Mouse (Mus musculus) limb, embryonic 13.5 days (tissue): ENCODE data around the gene Gm49403. TPM values are rescaled to one million over a fixed set of nuclear protein-coding genes. Genes with fewer than 3 reads are reported as not detected.
"Not testable (repeated sequence)": the region's sequence is repeated elsewhere in the genome, so short reads cannot be mapped to it uniquely, and the experiment has no call there.

ENCODE experiments used
- ATAC-seq: fragments of 200-750 bp; cut with Nextera tagmentation; 2 replicates; pipeline ENCODE4 v1.8.0; 2017; ENCODE audit warnings: low read depth, moderate number of reproducible peaks, moderate TSS enrichment; ENCODE audit not compliant: low FRiP score
- H3K27ac ChIP-seq: fragments of 300-500 bp; sonication (generic); 2 replicates; pipeline ENCODE4 v1.5.1; 2015; ENCODE audit warnings: inconsistent platforms, mild to moderate bottlenecking, moderate library complexity
- H3K27me3 ChIP-seq: fragments of 300-500 bp; sonication (generic); 2 replicates; pipeline ENCODE4 v1.6.1; 2015; ENCODE audit warnings: mild to moderate bottlenecking, inconsistent platforms
- H3K36me3 ChIP-seq: fragments of 300-500 bp; sonication (generic); 2 replicates; pipeline ENCODE4 v1.6.1; 2015; ENCODE audit warnings: inconsistent platforms, mild to moderate bottlenecking, moderate library complexity
- H3K4me1 ChIP-seq: fragments of 300-500 bp; sonication (generic); 2 replicates; pipeline ENCODE4 v1.6.1; 2015; ENCODE audit warnings: inconsistent platforms
- H3K4me2 ChIP-seq: fragments of 300-500 bp; sonication (generic); replicated peaks from 2 replicates; pipeline ENCODE4 v1.6.1; 2015; ENCODE audit warnings: inconsistent platforms, mild to moderate bottlenecking, moderate library complexity
- H3K4me3 ChIP-seq: fragments of 300-500 bp; sonication (generic); 2 replicates; pipeline ENCODE4 v1.5.1; 2015; ENCODE audit warnings: moderate library complexity, mild to moderate bottlenecking, inconsistent platforms
- H3K9ac ChIP-seq: fragments of 300-500 bp; sonication (generic); 2 replicates; pipeline ENCODE4 v1.6.1; 2015; ENCODE audit warnings: mild to moderate bottlenecking, inconsistent platforms
- H3K9me3 ChIP-seq: fragments of 300-500 bp; sonication (generic); 2 replicates; pipeline ENCODE4 v1.6.1; 2016; ENCODE audit warnings: inconsistent platforms
- WGBS: fragments of 180-500 bp; shearing (Covaris S2); methylation state at CpG from one replicate; pipeline ENCODE4 v1.1.7; 2015; 5-methylcytosine and 5-hydroxymethylcytosine counted together
- polyA plus RNA-seq: library from polyadenylated mRNA; unstranded; fragments of >200 nt; fragmentation: Nextera tagmentation; extraction: Ambion mirVana; gene quantifications from 2 replicates; pipeline ENCODE4 v1.2.1, GENCODE M21; 2015

The Gm49403 gene
- polyA plus RNA-seq, 1 experiment from 2014 or later = not detected

DNA sequence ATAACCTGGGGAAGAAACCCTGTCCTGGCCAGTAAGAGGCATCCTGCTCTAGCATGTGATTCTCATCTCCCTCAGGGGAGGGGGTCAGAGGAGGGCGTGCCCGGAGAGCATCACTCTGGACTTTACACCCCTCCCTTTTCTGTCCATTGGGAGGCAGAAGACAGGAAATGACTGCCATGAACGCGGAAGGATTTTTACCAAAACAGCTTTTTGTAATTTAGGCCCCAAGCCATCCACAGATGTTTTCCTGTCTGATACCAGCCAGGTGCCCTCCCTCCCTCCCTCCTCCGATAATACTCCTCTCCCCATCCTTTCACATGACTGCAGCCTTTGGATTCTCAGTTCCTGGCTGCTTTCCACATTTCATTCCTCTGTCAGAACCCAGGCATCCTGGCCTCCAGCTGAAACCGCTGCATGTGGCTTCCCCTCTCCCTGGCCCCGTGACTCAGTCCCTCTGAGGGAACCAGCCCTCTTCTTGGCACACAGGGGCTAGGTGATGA lies 33.3 kb upstream of the Gm49403 start, which contains the start of gene Lrrn4cl:
Gene Lrrn4cl, plus strand, starts transcription at position 367 of the 500 bp plus-strand sequence.
- Histone ChIP-seq H3K4me1 (peaks cover 15% of the 10 kb centered on the region), H3K9me3 (no peaks in the 10 kb centered on the region), H3K27ac (peak within 1 kb of the TSS; percentile 52; the same call in 1 of the 2 replicates), H3K9ac (0 out of 2 replicates have a peak within 1 kb of the TSS, but pooled peaks have one; percentile 10), H3K4me2 (peak within 1 kb of the TSS; percentile 17; the same call in 1 of the 2 replicates), H3K4me3 (no peak within 1 kb of the TSS), H3K27me3 (no peaks in the 10 kb centered on the region), H3K36me3 (peaks cover 32% of the 10 kb centered on the region)
- 17% methylated on average over 7 of the region's 7 CpGs for WGBS
- peak; percentile 67; the same call in 1 of the 2 replicates for ATAC-seq

GRCm38 (mm10) chr19:8851639-8852038 lies 32.1 kb upstream of the Gm49403 start:
- Histone ChIP-seq H3K4me2 (no peak overlapping the region), H3K27ac (no peak overlapping the region), H3K4me3 (no peak overlapping the region), H3K9me3 (no peaks in the 10 kb centered on the region), H3K4me1 (peaks cover 15% of the 10 kb centered on the region), H3K36me3 (peaks cover 20% of the 10 kb centered on the region), H3K9ac (no peak overlapping the region), H3K27me3 (no peaks in the 10 kb centered on the region)
- WGBS = 54% methylated on average over 7 of the region's 7 CpGs
- no peak for ATAC-seq

GRCm38 (mm10) chr19:8852236-8852928 lies 31.3 kb upstream of the Gm49403 start:
- Histone ChIP-seq H3K4me1 (peaks cover 15% of the 10 kb centered on the region), H3K9me3 (no peaks in the 10 kb centered on the region), H3K27me3 (no peaks in the 10 kb centered on the region), H3K27ac (no peak overlapping the region), H3K4me3 (no peak overlapping the region), H3K9ac (no peak overlapping the region), H3K36me3 (peaks cover 13% of the 10 kb centered on the region), H3K4me2 (no peak overlapping the region)
- WGBS = 42% methylated on average over 10 of the region's 10 CpGs
- ATAC-seq = no peak

GRCm38 (mm10) chr19:8853117-8853516 lies 30.6 kb upstream of the Gm49403 start:
- Histone ChIP-seq H3K4me1 (peaks cover 15% of the 10 kb centered on the region), H3K9me3 (no peaks in the 10 kb centered on the region), H3K4me2 (no peak overlapping the region), H3K4me3 (no peak overlapping the region), H3K9ac (no peak overlapping the region), H3K27me3 (no peaks in the 10 kb centered on the region), H3K27ac (no peak overlapping the region), H3K36me3 (peaks cover 6% of the 10 kb centered on the region)
- no peak for ATAC-seq
- 82% methylated on average over 3 of the region's 3 CpGs for WGBS

GRCm38 (mm10) chr19:8857689-8858088 lies 26.0 kb upstream of the Gm49403 start:
- no peak overlapping the region for H3K4me2 ChIP-seq
- H3K4me1 ChIP-seq = 0 out of 2 replicates have a peak, but pooled peaks cover under 1% of the 10 kb centered on the region
- no peaks in the 10 kb centered on the region for H3K36me3 ChIP-seq
- WGBS = 44% methylated on average over 4 of the region's 4 CpGs
- H3K9me3 ChIP-seq = no peaks in the 10 kb centered on the region
- H3K9ac ChIP-seq = no peak overlapping the region
- no peaks in the 10 kb centered on the region for H3K27me3 ChIP-seq
- no peak for ATAC-seq
- H3K27ac ChIP-seq = no peak overlapping the region
- H3K4me3 ChIP-seq = no peak overlapping the region

DNA sequence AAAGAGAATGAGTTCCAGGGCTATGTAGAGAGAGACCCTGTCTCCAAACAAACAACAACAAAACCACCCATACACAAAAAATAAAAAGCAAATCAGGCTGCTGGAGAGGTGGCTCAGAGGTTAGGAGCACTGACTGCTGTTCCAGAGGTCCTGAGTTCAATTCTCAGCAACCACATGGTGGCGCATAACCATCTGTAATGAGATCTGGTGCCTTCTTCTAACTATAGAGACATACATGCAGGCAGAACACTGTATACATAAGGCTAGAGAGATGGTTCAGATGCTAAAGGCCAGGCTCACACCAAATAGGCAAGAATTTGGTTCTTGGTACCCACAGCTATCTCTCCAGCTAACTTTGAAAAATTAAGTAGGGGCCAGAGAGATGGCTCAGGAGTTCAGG lies 24.7 kb upstream of the Gm49403 start:
- WGBS = 25% methylated on average over 1 of the region's 1 CpGs

GRCm38 (mm10) chr19:8864265-8864664 lies 19.5 kb upstream of the Gm49403 start:
- H3K4me1 ChIP-seq = no peaks in the 10 kb centered on the region
- H3K27me3 ChIP-seq = no peaks in the 10 kb centered on the region
- H3K4me2 ChIP-seq = no peak overlapping the region
- WGBS = 84% methylated on average over 6 of the region's 6 CpGs
- ATAC-seq = no peak
- no peak overlapping the region for H3K4me3 ChIP-seq
- H3K9me3 ChIP-seq = no peaks in the 10 kb centered on the region
- H3K9ac ChIP-seq = no peak overlapping the region
- H3K36me3 ChIP-seq = no peaks in the 10 kb centered on the region
- no peak overlapping the region for H3K27ac ChIP-seq

More for the DNA sequence above, 24.7 kb upstream of the Gm49403 start:
- H3K36me3 ChIP-seq = no peaks in the 10 kb centered on the region
- no peaks in the 10 kb centered on the region for H3K27me3 ChIP-seq
- no peak for ATAC-seq
- H3K27ac ChIP-seq = no peak overlapping the region
- no peak overlapping the region for H3K9ac ChIP-seq
- H3K9me3 ChIP-seq = no peaks in the 10 kb centered on the region
- H3K4me1 ChIP-seq = no peaks in the 10 kb centered on the region
- H3K4me2 ChIP-seq = no peak overlapping the region
- H3K4me3 ChIP-seq = no peak overlapping the region

- H3K4me1 ChIP-seq, H3K27ac ChIP-seq, H3K27me3 ChIP-seq, H3K9ac ChIP-seq, ATAC-seq, H3K9me3 ChIP-seq: not testable (repeated sequence)
- peak overlapping the region; percentile 99; the same call in 1 of the 2 replicates for H3K4me3 ChIP-seq
- H3K36me3 ChIP-seq = peaks cover 25% of the 10 kb centered on the region
- WGBS = 85% methylated on average over 3 of the region's 3 CpGs
- peak overlapping the region; percentile 92 for H3K4me2 ChIP-seq
Measured at GRCm38 (mm10) chr19:8870381-8870780, 13.3 kb upstream of the Gm49403 start.

DNA sequence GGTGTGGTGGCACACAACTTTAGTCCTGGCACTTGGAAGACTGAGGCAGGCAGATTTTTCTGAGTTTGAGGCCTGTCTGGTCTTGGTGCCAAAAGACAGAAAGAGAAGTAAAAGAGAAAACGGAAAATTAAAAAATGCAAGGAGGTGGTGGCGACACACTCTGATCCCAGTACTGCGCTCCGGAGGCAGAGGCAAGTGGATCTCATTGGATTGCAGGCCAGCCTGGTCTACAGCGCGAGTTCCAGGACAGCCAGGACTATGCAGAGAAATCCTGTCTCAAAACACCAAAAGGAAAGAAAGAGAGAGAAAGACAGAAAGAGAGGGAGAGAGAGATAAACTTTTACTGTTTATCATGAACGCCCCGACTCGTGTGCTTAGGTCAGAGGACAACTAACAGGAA lies 12.9 kb upstream of the Gm49403 start:
- Histone ChIP-seq H3K4me3 (peak overlapping the region; percentile 99), H3K4me1 (peaks cover 9% of the 10 kb centered on the region), H3K9ac (peak overlapping the region; percentile 98), H3K4me2 (peak overlapping the region; percentile 92), H3K9me3 (no peaks in the 10 kb centered on the region), H3K27me3 (no peaks in the 10 kb centered on the region), H3K36me3 (peaks cover 30% of the 10 kb centered on the region), H3K27ac (no peak overlapping the region; the same call in 1 of the 2 replicates)
- WGBS = 56% methylated on average over 9 of the region's 9 CpGs
- no peak for ATAC-seq

DNA sequence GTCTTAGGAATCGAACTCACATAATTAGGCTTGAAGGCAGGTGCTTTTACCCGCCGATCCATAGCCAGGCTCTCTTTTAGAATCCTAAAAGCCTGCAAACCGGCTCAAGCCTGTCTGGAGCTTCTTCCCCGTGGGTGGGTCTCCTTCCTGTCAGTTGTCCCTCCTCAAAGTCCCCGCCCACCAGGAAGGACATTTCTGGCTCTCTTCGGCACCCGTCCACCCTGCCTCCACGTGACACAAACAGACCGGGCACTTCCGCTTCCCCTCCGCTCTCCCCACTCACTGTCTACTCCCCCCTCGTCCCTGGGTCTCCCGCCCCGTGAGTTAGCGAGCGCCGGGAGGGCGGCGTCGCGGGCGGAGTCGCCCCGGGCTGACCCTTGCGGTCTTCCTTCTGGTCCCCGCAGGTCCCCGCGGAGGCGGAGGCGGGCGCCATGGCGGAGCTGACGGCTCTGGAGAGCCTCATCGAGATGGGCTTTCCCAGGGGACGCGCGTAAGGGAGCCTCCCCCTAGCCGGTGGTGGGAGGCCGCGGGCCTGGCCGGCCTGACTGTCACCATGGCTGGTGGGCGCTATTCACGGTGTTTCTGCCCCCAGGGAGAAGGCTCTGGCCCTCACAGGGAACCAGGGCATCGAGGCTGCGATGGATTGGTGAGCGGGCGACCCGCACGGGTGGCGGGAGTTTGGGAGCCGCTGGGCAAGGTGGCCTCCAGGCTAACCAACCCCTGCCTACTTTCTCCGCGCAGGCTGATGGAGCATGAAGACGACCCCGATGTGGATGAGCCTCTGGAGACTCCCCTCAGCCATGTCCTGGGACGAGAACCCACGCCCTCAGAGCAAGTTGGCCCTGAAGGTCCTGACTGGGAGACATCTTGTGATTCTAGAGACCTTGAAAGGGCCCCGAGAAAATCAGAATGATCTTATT lies 12.2 kb upstream of the Gm49403 start, which contains the start of gene Ubxn1:
Gene Ubxn1, plus strand, starts transcription at position 230 of the 920 bp plus-strand sequence.
- WGBS = 1% methylated on average over 59 of the region's 59 CpGs

GRCm38 (mm10) chr19:8872266-8872840 lies 11.4 kb upstream of the Gm49403 start:
- Histone ChIP-seq H3K27ac (peak overlapping the region; percentile 69; the same call in 1 of the 2 replicates), H3K27me3 (no peaks in the 10 kb centered on the region), H3K4me2 (peak overlapping the region; percentile 92), H3K36me3 (peaks cover 43% of the 10 kb centered on the region), H3K9ac (peak overlapping the region; percentile 98), H3K9me3 (no peaks in the 10 kb centered on the region), H3K4me3 (peak overlapping the region; percentile 99), H3K4me1 (peaks cover 9% of the 10 kb centered on the region)
- no peak for ATAC-seq
- 78% methylated on average over 10 of the region's 10 CpGs for WGBS

More for the DNA sequence above, 12.2 kb upstream of the Gm49403 start, which contains the start of gene Ubxn1:
- peak within 1 kb of the TSS; percentile 69 for H3K27ac ChIP-seq
- H3K9ac ChIP-seq = peak within 1 kb of the TSS; percentile 98
- H3K36me3 ChIP-seq = peaks cover 36% of the 10 kb centered on the region
- H3K27me3 ChIP-seq = no peaks in the 10 kb centered on the region
- H3K9me3 ChIP-seq = no peaks in the 10 kb centered on the region
- peak; percentile 98 for ATAC-seq
- H3K4me1 ChIP-seq = peaks cover 9% of the 10 kb centered on the region
- H3K4me2 ChIP-seq = peak within 1 kb of the TSS; percentile 92
- peak within 1 kb of the TSS; percentile 99 for H3K4me3 ChIP-seq
